Mouse (Mus musculus) kidney, postnatal 0 days (tissue): ENCODE data around the gene Cobl. TPM values are rescaled to one million over a fixed set of nuclear protein-coding genes. Genes with fewer than 3 reads are reported as not detected.

Experiments
- ATAC-seq: fragments of 200-750 bp; cut with Nextera tagmentation; replicated peaks from 2 replicates; pipeline ENCODE4 v1.8.0; 2017; ENCODE audit warnings: low read depth, moderate number of reproducible peaks, moderate TSS enrichment, moderate library complexity; ENCODE audit not compliant: low FRiP score
- DNase-seq: peaks from one replicate; pipeline ENCODE4 v3.0.0-alpha.2; 2016; ENCODE audit warnings: low spot score
- H3K27ac ChIP-seq: fragments of 300-500 bp; sonication (generic); 2 replicates; pipeline ENCODE4 v1.5.1; 2014; ENCODE audit warnings: mild to moderate bottlenecking
- H3K27me3 ChIP-seq: fragments of 300-500 bp; sonication (generic); 2 replicates; pipeline ENCODE4 v1.6.1; 2014; ENCODE audit warnings: low read length, mixed read lengths; ENCODE audit not compliant: insufficient read depth
- H3K36me3 ChIP-seq: fragments of 300-500 bp; sonication (generic); 2 replicates; pipeline ENCODE4 v1.6.1; 2014; ENCODE audit warnings: low read length, mixed read lengths; ENCODE audit not compliant: insufficient read depth
- H3K4me1 ChIP-seq: fragments of 300-500 bp; sonication (generic); replicated peaks from 2 replicates; pipeline ENCODE4 v1.6.1; 2014; ENCODE audit warnings: antibody characterized with exemption, low read length, mixed read lengths; ENCODE audit not compliant: insufficient read depth
- H3K4me2 ChIP-seq: fragments of 300-500 bp; sonication (generic); 2 replicates; pipeline ENCODE4 v1.6.1; 2014; ENCODE audit warnings: mild to moderate bottlenecking, low read length, moderate library complexity, mixed read lengths
- H3K4me3 ChIP-seq: fragments of 300-500 bp; sonication (generic); replicated peaks from 2 replicates; pipeline ENCODE4 v1.5.1; 2014; ENCODE audit warnings: low read depth, low read length
- H3K9ac ChIP-seq: fragments of 300-500 bp; sonication (generic); 2 replicates; pipeline ENCODE4 v1.6.1; 2014; ENCODE audit warnings: low read depth, low read length
- H3K9me3 ChIP-seq: fragments of 300-500 bp; sonication (generic); replicated peaks from 2 replicates; pipeline ENCODE4 v1.6.1; 2016; ENCODE audit warnings: low read length, inconsistent platforms, mixed read lengths
- CTCF ChIP-seq: IDR thresholded peaks from 2 replicates; pipeline ENCODE4 v1.5.1; 2016; ENCODE audit warnings: antibody characterized with exemption, low read depth, mild to moderate bottlenecking, moderate library complexity
- WGBS: fragments of 180-500 bp; shearing (Covaris S2); extraction: QIAGEN DNeasy Blood & Tissue Kit; methylation state at CpG from one replicate; pipeline ENCODE4 v1.1.7; 2014; 5-methylcytosine and 5-hydroxymethylcytosine counted together
- polyA plus RNA-seq: library from polyadenylated mRNA; unstranded; fragments of >200 nt; fragmentation: Nextera tagmentation; extraction: Ambion mirVana; gene quantifications from 2 replicates; pipeline ENCODE4 v1.2.1, GENCODE M21; 2015

Gene Cobl
- polyA plus RNA-seq, 1 experiment from 2014 or later, result 8.1 TPM

- no peak overlapping the region for H3K4me3 ChIP-seq
- no peaks in the 10 kb centered on the region for H3K27me3 ChIP-seq
- H3K36me3 ChIP-seq, result no peaks in the 10 kb centered on the region
- no peaks in the 10 kb centered on the region for H3K4me1 ChIP-seq
- WGBS, result 42% methylated on average over 7 of the region's 7 CpGs
- ATAC-seq (peak; percentile 68), DNase-seq (peak; percentile 84)
- H3K27ac ChIP-seq, result no peak overlapping the region
- no peak overlapping the region for H3K9ac ChIP-seq
- H3K4me2 ChIP-seq, result no peak overlapping the region
- no peaks in the 10 kb centered on the region for H3K9me3 ChIP-seq
- peak; percentile 88 for TF ChIP-seq CTCF
Observed at GRCm38 (mm10) chr11:12290911-12291653, 173.7 kb downstream of the Cobl start.

GRCm38 (mm10) chr11:12285319-12286021 is 179.3 kb downstream of the Cobl start:
- Histone ChIP-seq H3K27me3 (no peaks in the 10 kb centered on the region), H3K4me1 (no peaks in the 10 kb centered on the region), H3K4me2 (no peak overlapping the region), H3K4me3 (no peak overlapping the region), H3K27ac (no peak overlapping the region), H3K9me3 (no peaks in the 10 kb centered on the region), H3K36me3 (no peaks in the 10 kb centered on the region), H3K9ac (no peak overlapping the region)
- no peak for TF ChIP-seq CTCF
- no peak for DNase-seq
- 89% methylated on average over 4 of the region's 4 CpGs for WGBS
- ATAC-seq, result no peak

DNA sequence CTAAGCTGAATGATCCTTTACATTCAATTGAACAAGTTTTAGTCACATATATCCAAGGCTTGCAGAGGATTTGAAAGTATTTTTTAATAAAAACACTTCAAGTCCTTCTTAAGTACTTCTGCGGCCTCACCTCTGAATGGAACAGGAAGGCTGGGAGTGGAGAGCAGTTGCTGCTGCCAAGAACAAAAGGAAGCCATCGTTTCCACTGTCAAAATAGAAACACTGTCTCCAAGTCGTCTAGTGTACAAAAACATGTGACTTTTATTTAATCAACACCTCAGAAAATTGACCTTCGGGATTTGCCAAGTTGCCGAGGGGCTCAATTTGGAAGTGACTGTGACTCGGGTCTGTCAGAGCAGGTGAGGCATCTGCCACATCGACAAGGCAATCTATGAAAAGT is 184.0 kb downstream of the Cobl start:
- H3K4me1 ChIP-seq, result no peaks in the 10 kb centered on the region
- no peak overlapping the region for H3K4me2 ChIP-seq
- H3K9me3 ChIP-seq, result no peaks in the 10 kb centered on the region
- no peak overlapping the region for H3K27ac ChIP-seq
- no peak overlapping the region for H3K4me3 ChIP-seq
- no peak for TF ChIP-seq CTCF
- no peaks in the 10 kb centered on the region for H3K27me3 ChIP-seq
- no peak for ATAC-seq
- no peaks in the 10 kb centered on the region for H3K36me3 ChIP-seq
- peak; percentile 39 for DNase-seq
- WGBS, result 57% methylated on average over 7 of the region's 7 CpGs
- H3K9ac ChIP-seq, result no peak overlapping the region

GRCm38 (mm10) chr11:12274276-12274675 is 190.5 kb downstream of the Cobl start:
- ATAC-seq (no peak), DNase-seq (no peak)
- WGBS, result 88% methylated on average over 2 of the region's 2 CpGs
- Histone ChIP-seq H3K9ac (no peak overlapping the region), H3K9me3 (no peaks in the 10 kb centered on the region), H3K27me3 (no peaks in the 10 kb centered on the region), H3K4me3 (no peak overlapping the region), H3K4me1 (no peaks in the 10 kb centered on the region), H3K36me3 (no peaks in the 10 kb centered on the region), H3K4me2 (no peak overlapping the region), H3K27ac (no peak overlapping the region)
- no peak for TF ChIP-seq CTCF

- H3K4me2 ChIP-seq, result no peak overlapping the region
- H3K9me3 ChIP-seq, result no peaks in the 10 kb centered on the region
- TF ChIP-seq CTCF, result no peak
- no peak for DNase-seq
- ATAC-seq, result no peak
- no peaks in the 10 kb centered on the region for H3K36me3 ChIP-seq
- no peak overlapping the region for H3K4me3 ChIP-seq
- no peak overlapping the region for H3K9ac ChIP-seq
- 90% methylated on average over 6 of the region's 6 CpGs for WGBS
- H3K27me3 ChIP-seq, result no peaks in the 10 kb centered on the region
- no peak overlapping the region for H3K27ac ChIP-seq
- H3K4me1 ChIP-seq, result no peaks in the 10 kb centered on the region
Observed at GRCm38 (mm10) chr11:12273726-12274125, 191.0 kb downstream of the Cobl start.

DNA sequence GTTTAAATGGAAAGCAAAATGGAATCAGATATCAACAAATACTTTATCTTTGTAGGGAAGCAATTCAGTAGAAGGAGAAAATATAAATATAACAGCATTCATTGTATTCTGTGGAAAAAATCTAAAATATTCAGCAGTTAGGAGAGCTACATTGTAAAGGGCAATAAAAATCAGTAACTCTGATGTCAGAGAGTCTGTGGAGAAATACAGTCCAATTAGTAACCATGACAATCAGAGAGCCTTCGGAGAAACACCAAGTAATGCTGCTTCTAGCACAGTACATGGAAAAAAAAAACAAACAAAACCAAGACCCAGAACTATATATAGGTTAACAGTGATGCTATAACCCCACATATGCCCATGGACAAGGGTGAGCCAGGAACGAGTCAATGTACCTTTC is 206.3 kb downstream of the Cobl start:
- ATAC-seq (no peak), DNase-seq (no peak)
- Histone ChIP-seq H3K9ac (no peak overlapping the region), H3K4me3 (no peak overlapping the region), H3K4me2 (no peak overlapping the region), H3K9me3 (no peaks in the 10 kb centered on the region), H3K4me1 (no peaks in the 10 kb centered on the region), H3K27ac (no peak overlapping the region), H3K36me3 (no peaks in the 10 kb centered on the region), H3K27me3 (no peaks in the 10 kb centered on the region)
- no peak for TF ChIP-seq CTCF
- WGBS, result 57% methylated on average over 2 of the region's 2 CpGs
